Mouse (Mus musculus) left cerebral cortex, adult 8-10 months (tissue): Measurements from ENCODE around the gene Cage1. TPM values are rescaled to one million over a fixed set of nuclear protein-coding genes. Genes with fewer than 3 reads are reported as not detected.

Experiments
- DNase-seq, 2 experiments: peaks; one replicate each; pipeline ENCODE4 v3.0.0; 2022; ENCODE audit warnings: low spot score in 2 of 2
- microRNA-seq, 2 experiments: library from miRNA; unstranded; fragments of <30 nt; microRNA quantifications; one replicate each; pipeline ENCODE4 v1.2.0; 2022
- total RNA-seq, 4 experiments: library from RNA; stranded (reverse); gene quantifications; 2 replicates each; pipeline ENCODE4 v1.2.4; 2022

Gene Cage1
- total RNA-seq, 4 experiments from 2014 or later: 5.1 to 7.9 (median 6.3) TPM

- DNase-seq: no peak
These were observed 70.4 kb downstream of the Cage1 start for GRCm38 (mm10) chr13:37966256-37967051.

DNA sequence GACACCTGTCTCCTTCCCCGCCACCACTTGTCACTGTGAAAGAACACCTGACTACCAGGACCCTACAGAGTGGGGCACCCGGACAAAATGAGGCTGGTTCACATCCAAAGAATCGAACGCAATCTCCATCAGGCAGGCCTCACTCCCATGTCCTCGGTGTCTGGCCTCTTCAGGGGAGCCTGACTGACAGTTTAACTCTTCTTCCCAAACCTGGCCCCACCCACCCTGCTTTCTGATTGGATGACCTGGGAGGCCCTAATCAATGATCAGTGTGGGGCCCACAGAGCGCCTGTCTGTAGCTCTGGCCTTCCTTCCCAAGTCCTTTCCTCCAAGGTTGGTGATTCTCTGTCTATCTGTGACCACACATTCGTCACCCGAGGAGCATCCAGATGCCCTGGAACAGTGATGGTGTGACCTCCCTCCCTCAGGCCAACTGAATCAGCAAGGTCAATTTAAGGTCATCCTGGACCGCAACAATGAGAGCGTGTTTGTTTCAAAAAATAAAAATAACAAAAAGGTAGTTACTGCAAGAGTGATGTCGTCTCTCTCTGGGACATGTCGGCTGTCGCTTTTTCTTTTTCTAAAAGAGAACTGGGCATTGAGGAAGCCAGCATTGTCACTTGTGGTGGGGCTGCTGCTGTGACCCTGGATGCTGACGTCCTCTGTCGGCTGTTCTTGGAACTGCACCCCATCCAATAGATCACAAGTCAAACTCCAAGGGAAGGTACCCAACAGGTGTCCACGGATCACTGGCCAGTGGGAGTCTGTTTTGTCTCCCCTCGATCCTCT lies 71.5 kb downstream of the Cage1 start:
- DNase-seq: no peak

GRCm38 (mm10) chr13:37964128-37965087 lies 72.5 kb downstream of the Cage1 start:
- peak in 1 of 2 experiments; percentile 61 for DNase-seq

DNA sequence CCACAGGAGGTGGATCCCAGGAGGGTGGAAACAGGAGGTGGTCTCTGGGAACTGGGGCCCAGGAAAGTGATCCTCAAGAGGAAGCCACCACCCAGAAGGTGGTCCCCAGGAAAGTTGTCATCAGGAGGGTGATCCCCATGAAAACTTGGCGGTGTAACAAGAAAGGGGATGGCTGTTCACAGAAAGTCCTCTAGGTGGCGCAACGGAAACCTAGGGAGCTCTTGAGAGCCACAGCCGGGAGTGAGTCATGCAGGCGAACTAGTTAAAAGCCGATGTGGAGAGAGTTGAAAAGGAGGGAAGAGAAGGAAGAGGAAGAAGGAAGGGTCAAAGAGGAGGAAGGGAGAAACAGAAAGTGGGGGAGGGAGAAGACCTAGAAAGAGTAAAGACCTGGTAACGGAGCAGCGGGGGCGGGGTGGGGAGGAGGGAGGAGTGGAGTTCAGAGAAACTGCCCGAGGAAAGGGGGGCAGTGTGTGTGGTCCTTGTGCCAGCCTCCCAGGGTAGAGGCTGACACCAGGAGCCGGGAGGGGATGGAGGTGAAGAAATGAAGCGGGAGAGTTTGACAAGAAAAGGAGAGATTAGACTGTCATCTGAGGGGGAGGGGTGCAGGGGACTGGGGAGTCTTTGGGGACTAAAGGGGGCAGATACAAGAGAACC lies 73.4 kb downstream of the Cage1 start:
- DNase-seq: peak; percentile 51 to 56

DNA sequence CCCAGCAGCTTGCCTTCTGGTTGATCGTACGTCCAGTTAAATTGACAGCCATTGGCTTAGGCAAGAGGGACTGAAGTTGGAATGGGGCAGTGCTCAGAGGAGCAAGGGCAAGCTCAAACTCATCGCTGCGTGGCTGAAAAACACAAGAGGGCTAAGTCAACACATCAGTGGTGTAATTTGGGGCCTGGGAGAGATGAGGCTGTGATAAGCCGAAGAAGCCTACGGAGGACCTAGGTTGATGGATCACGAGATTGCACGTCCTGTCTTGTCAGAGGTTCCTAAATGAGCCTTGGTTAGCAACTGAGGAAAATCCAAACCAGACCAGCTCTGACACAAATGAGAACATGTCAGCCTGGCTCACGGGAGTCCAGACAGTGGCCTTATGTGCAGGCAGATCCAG lies 74.3 kb downstream of the Cage1 start:
- DNase-seq: no peak

DNA sequence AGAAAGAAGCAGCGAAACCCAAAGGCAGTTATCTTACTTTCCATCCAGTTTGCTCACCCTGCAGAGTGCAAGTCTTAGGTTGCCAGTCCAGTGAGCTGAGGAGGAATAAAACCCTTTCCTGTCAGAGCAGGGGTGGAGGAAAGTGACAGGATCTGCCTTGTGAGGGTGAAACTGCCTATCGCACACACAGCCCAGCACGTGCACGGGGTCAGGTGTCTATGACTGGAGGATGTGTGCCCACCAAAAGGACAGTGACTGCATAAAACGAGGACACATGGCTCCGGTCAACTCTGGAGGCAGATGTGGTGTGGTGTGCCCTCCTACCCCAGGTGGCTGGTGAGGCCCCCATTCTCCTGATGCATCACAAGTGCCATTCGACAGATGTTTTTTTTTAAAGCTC lies 76.9 kb downstream of the Cage1 start:
- DNase-seq: no peak

- DNase-seq: no peak
These were observed 77.5 kb downstream of the Cage1 start for GRCm38 (mm10) chr13:37959239-37959907.

- no peak for DNase-seq
These were observed 78.2 kb downstream of the Cage1 start for GRCm38 (mm10) chr13:37958498-37959238.

Small RNA genes lying within 50 kb of the gene (microRNA-seq; reads per million reads assigned to microRNA genes)
- gene Gm27387: 0 reads per million in 2 experiments

Other genes with a start within 250 kb of the Cage1 start
- gene Ssr1, start 42.9 kb downstream of the Cage1 start, total RNA-seq: 100 to 1,000 TPM in 2 of 4 experiments, 10 to 100 TPM in 2; 96.9 to 110 (median 100) TPM
- gene Riok1, start 74 bp downstream of the Cage1 start, total RNA-seq: 10 to 100 TPM; 27.2 to 28.4 (median 27.5) TPM
- under 1 TPM; 0.32 to 0.63 (median 0.34) TPM for gene Dsp, start 114.2 kb upstream of the Cage1 start, total RNA-seq
- 10 to 100 TPM; 15.4 to 21.9 (median 18.8) TPM for gene Snrnp48, start 167.9 kb upstream of the Cage1 start, total RNA-seq